27 mouse cellular contexts compared by ENCODE assay signal in the genomic region with DNA sequence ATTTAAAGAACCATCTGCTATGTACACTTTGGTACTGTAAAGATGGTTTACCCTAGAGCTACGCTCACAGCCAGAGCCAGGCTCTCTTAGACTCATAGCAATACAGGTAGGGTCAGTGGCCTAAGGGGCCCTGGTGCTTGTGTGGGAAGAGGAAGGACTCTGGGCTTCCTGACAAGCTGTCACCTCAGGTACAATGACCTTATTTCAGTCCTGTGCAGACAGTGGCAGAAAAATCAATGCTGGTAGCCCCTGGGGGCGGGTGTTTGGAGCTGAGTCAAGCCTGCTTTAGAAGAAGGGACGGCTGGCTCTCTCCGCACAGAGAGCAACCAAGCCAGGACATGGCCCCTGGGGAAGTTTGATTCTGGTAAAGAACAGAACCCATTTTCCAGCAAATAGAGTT. TPM values are rescaled to one million over a fixed set of nuclear protein-coding genes. Genes with fewer than 3 reads are reported as not detected.
DNase-seq lines count a peak whose midpoint lies in the region; ATAC-seq and TF ChIP-seq lines count a peak whose summit lies in the region.
"Had no signal": no experiment of that assay in that cellular context is flagged by ENCODE, and none has a peak within 500 bp of the region (broad histone marks: within the 10 kb centered on the region; RNA-seq: fewer than 3 reads in every experiment).

No protein-coding gene starts in this region.

- H3K9me3 ChIP-seq in stomach, embryonic 15.5 days: no peaks in the 10 kb centered on the region
- no peaks in the 10 kb centered on the region for H3K9me3 ChIP-seq in stomach, postnatal 0 days (ENCODE audit: control insufficient read depth, low read length)
- no peaks in the 10 kb centered on the region for H3K9me3 ChIP-seq in liver, embryonic 16.5 days (replicated peaks; ENCODE audit: control insufficient read depth, low read length)
- H3K9me3 ChIP-seq in limb, embryonic 10.5 days (replicated peaks): no peaks in the 10 kb centered on the region
- H3K9me3 ChIP-seq: heart, embryonic 12.5 days; neural tube, embryonic 13.5 days had no signal

- H3K4me2 ChIP-seq in stomach, embryonic 15.5 days: no peak overlapping the region
- H3K4me2 ChIP-seq in stomach, postnatal 0 days (replicated peaks; ENCODE audit: low read depth): no peak overlapping the region
- no peak overlapping the region for H3K4me2 ChIP-seq in liver, embryonic 16.5 days (ENCODE audit: low read depth, low read length)
- H3K4me2 ChIP-seq: heart, embryonic 12.5 days; neural tube, embryonic 13.5 days had no signal

- no peak for TF ChIP-seq CTCF in stomach, postnatal 0 days (IDR thresholded peaks at IDR 0.05; ENCODE audit: low read depth)

- H3K27me3 ChIP-seq in stomach, embryonic 15.5 days (replicated peaks): no peaks in the 10 kb centered on the region
- no peaks in the 10 kb centered on the region for H3K27me3 ChIP-seq in stomach, postnatal 0 days (ENCODE audit: control insufficient read depth, insufficient read depth, low read length)
- H3K27me3 ChIP-seq in liver, embryonic 16.5 days (ENCODE audit: control insufficient read depth, insufficient read depth, low read depth, low read length): no peaks in the 10 kb centered on the region
- peaks cover 24% of the 10 kb centered on the region for H3K27me3 ChIP-seq in limb, embryonic 10.5 days (ENCODE audit: low read depth, poor library complexity, severe bottlenecking)
- H3K27me3 ChIP-seq: CH12.LX, Patski had no signal

- WGBS in stomach, embryonic 15.5 days: 74% methylated on average over 4 of the region's 4 CpGs
- WGBS in stomach, postnatal 0 days: 69% methylated on average over 4 of the region's 4 CpGs
- 45% methylated on average over 4 of the region's 4 CpGs for WGBS in liver, embryonic 16.5 days (ENCODE audit: insufficient replicate concordance)
- 83% methylated on average over 4 of the region's 4 CpGs for WGBS in limb, embryonic 10.5 days

- H3K27ac ChIP-seq in stomach, embryonic 15.5 days: no peak overlapping the region
- no peak overlapping the region for H3K27ac ChIP-seq in stomach, postnatal 0 days (replicated peaks)
- no peak overlapping the region for H3K27ac ChIP-seq in liver, embryonic 16.5 days (ENCODE audit: low read length)
- H3K27ac ChIP-seq in limb, embryonic 10.5 days: no peak overlapping the region
- H3K27ac ChIP-seq: hindbrain, embryonic 10.5 days; midbrain, embryonic 10.5 days; neural tube, embryonic 13.5 days had no signal

- no peak overlapping the region for H3K4me3 ChIP-seq in stomach, embryonic 15.5 days (replicated peaks)
- H3K4me3 ChIP-seq in stomach, postnatal 0 days (ENCODE audit: low read depth, low read length): no peak overlapping the region
- no peak overlapping the region for H3K4me3 ChIP-seq in liver, embryonic 16.5 days (ENCODE audit: low read depth, low read length)
- no peak overlapping the region for H3K4me3 ChIP-seq in limb, embryonic 10.5 days
- H3K4me3 ChIP-seq: heart, embryonic 12.5 days; hindbrain, embryonic 10.5 days; midbrain, embryonic 10.5 days; myocyte; neural tube, embryonic 13.5 days had no signal

- no peak for TF ChIP-seq EP300 in stomach, postnatal 0 days (optimal IDR thresholded peaks at IDR 0.05)

- H3K9ac ChIP-seq in stomach, embryonic 15.5 days: no peak overlapping the region
- no peak overlapping the region for H3K9ac ChIP-seq in stomach, postnatal 0 days (ENCODE audit: low read length)
- no peak overlapping the region for H3K9ac ChIP-seq in liver, embryonic 16.5 days (ENCODE audit: low read depth, low read length)
- H3K9ac ChIP-seq: heart, embryonic 12.5 days; neural tube, embryonic 13.5 days had no signal

- peak; percentile 25 to 48 for DNase-seq in cerebellum, postnatal 10 days
- no peak for DNase-seq in cerebellum, adult 8-10 months
- no peak for DNase-seq in stomach, postnatal 0 days (ENCODE audit: low spot score)
- DNase-seq in gastrocnemius, postnatal 25 days: no peak
- no peak for DNase-seq in limb, embryonic 10.5 days (ENCODE audit: low spot score)
- DNase-seq: adrenal gland, adult 8-10 months; cerebellum, postnatal 25 days; embryo, embryonic 11 days; heart, postnatal 10 days; kidney, adult 18-20 months; layer of hippocampus, adult 9-11 months; lung, adult 18-20 months; lung, postnatal 10 days; right cerebral cortex, adult 18-20 months had no signal

- H3K4me1 ChIP-seq in stomach, embryonic 15.5 days: no peaks in the 10 kb centered on the region
- no peaks in the 10 kb centered on the region for H3K4me1 ChIP-seq in stomach, postnatal 0 days (replicated peaks; ENCODE audit: control insufficient read depth, insufficient read depth)
- H3K4me1 ChIP-seq in liver, embryonic 16.5 days (ENCODE audit: control insufficient read depth, low read depth, low read length): no peaks in the 10 kb centered on the region
- H3K4me1 ChIP-seq in limb, embryonic 10.5 days: peaks cover 12% of the 10 kb centered on the region
- H3K4me1 ChIP-seq: heart, embryonic 12.5 days had no signal

- H3K36me3 ChIP-seq in stomach, embryonic 15.5 days: no peaks in the 10 kb centered on the region
- no peaks in the 10 kb centered on the region for H3K36me3 ChIP-seq in stomach, postnatal 0 days (ENCODE audit: control insufficient read depth, insufficient read depth, low read length)
- peaks cover 3% of the 10 kb centered on the region for H3K36me3 ChIP-seq in liver, embryonic 16.5 days (ENCODE audit: control insufficient read depth, insufficient read depth)
- 0 out of 2 replicates have a peak, but pooled peaks cover 4% of the 10 kb centered on the region for H3K36me3 ChIP-seq in limb, embryonic 10.5 days
- H3K36me3 ChIP-seq: G1E; heart, embryonic 12.5 days; hindbrain, embryonic 10.5 days; midbrain, embryonic 10.5 days; neural tube, embryonic 13.5 days had no signal

- 0 out of 2 replicates have a peak, but pooled peaks have one; percentile 24 for ATAC-seq in stomach, embryonic 15.5 days (ENCODE audit: insufficient read depth, low FRiP score, low read depth)
- no peak for ATAC-seq in stomach, postnatal 0 days (ENCODE audit: low FRiP score, low TSS enrichment)
- peak; percentile 88 for ATAC-seq in liver, embryonic 16.5 days (ENCODE audit: low read depth)
- ATAC-seq: forebrain, embryonic 14.5 days; midbrain, embryonic 16.5 days; Patski had no signal

RNA-seq across cellular contexts. Expression of gene Eva1a, which starts 47.3 kb away (rescaled TPM):
- polyA plus RNA-seq in stomach, embryonic 15.5 days (2015; fragmentation: Nextera tagmentation; extraction: Ambion mirVana): 18.1 and 19.3 TPM in 2 replicates
- 13.5 and 15.4 TPM in 2 replicates for polyA plus RNA-seq in stomach, postnatal 0 days (2015; fragmentation: Nextera tagmentation; extraction: Ambion mirVana)
- 11.9 and 12.7 TPM in 2 replicates for polyA plus RNA-seq in liver, embryonic 16.5 days (2015; fragmentation: Nextera tagmentation; extraction: Ambion mirVana)
- 1 to 10 TPM in 1 of 2 experiments, under 1 TPM in 1; 0.69 to 1.3 TPM for total RNA-seq in gastrocnemius, postnatal 25 days (2021)
- polyA plus RNA-seq in limb, embryonic 10.5 days (2016; fragmentation: Nextera tagmentation; extraction: Ambion mirVana): 6.3 and 11.9 TPM in 2 replicates
- total RNA-seq: CH12.LX; granulocyte monocyte progenitor cell, adult 5-6 weeks had no signal
- polyA plus RNA-seq: G1E had no signal

Comparison
In these comparisons a context has a peak if more than half of its experiments do, and no peak if none do; other contexts are left out.
1. DNase-seq: peak in cerebellum, postnatal 10 days (2 of 2); none in cerebellum, adult 8-10 months (single experiment), stomach, postnatal 0 days (single experiment), gastrocnemius, postnatal 25 days (single experiment) and limb, embryonic 10.5 days (single experiment).